Mouse (Mus musculus) midbrain, embryonic 14.5 days (tissue): ENCODE results near the gene Il2rg. TPM values are rescaled to one million over a fixed set of nuclear protein-coding genes. Genes with fewer than 3 reads are reported as not detected.

ENCODE experiments used
- ATAC-seq: fragments of 200-750 bp; cut with Nextera tagmentation; 2 replicates; pipeline ENCODE4 v1.8.0; 2017; ENCODE audit warnings: moderate number of reproducible peaks, moderate library complexity; ENCODE audit not compliant: low FRiP score, low TSS enrichment
- DNase-seq: peaks from one replicate; pipeline ENCODE4 v3.0.0-alpha.2; 2015
- H3K27ac ChIP-seq: fragments of 300-500 bp; sonication (generic); replicated peaks from 2 replicates; pipeline ENCODE4 v1.5.1; 2014; ENCODE audit warnings: mild to moderate bottlenecking, low read depth, low read length, moderate library complexity
- H3K27me3 ChIP-seq: fragments of 300-500 bp; sonication (generic); 2 replicates; pipeline ENCODE4 v1.6.1; 2014; ENCODE audit warnings: low read length, control low read depth, mixed read lengths; ENCODE audit not compliant: control insufficient read depth, insufficient read depth
- H3K36me3 ChIP-seq: fragments of 300-500 bp; sonication (generic); 2 replicates; pipeline ENCODE4 v1.6.1; 2014; ENCODE audit warnings: low read length, control low read depth; ENCODE audit not compliant: control insufficient read depth, insufficient read depth
- H3K4me1 ChIP-seq: fragments of 300-500 bp; sonication (generic); 2 replicates; pipeline ENCODE4 v1.6.1; 2014; ENCODE audit warnings: mild to moderate bottlenecking, antibody characterized with exemption, low read length, control low read depth; ENCODE audit not compliant: control insufficient read depth, insufficient read depth
- H3K4me2 ChIP-seq: fragments of 300-500 bp; sonication (generic); 2 replicates; pipeline ENCODE4 v1.6.1; 2014; ENCODE audit warnings: mild to moderate bottlenecking, low read length, moderate library complexity
- H3K4me3 ChIP-seq: fragments of 300-500 bp; sonication (generic); replicated peaks from 2 replicates; pipeline ENCODE4 v1.5.1; 2014; ENCODE audit warnings: low read depth, low read length
- H3K9ac ChIP-seq: fragments of 300-500 bp; sonication (generic); replicated peaks from 2 replicates; pipeline ENCODE4 v1.6.1; 2014; ENCODE audit warnings: mild to moderate bottlenecking, low read length, moderate library complexity
- H3K9me3 ChIP-seq: fragments of 300-500 bp; sonication (generic); 2 replicates; pipeline ENCODE4 v1.6.1; 2016; ENCODE audit warnings: low read length, control low read depth, mixed read lengths; ENCODE audit not compliant: control insufficient read depth
- WGBS: fragments of 180-500 bp; shearing (Covaris S2); extraction: QIAGEN DNeasy Blood & Tissue Kit; methylation state at CpG from one replicate; pipeline ENCODE4 v1.1.7; 2014; 5-methylcytosine and 5-hydroxymethylcytosine counted together
- polyA plus RNA-seq: library from polyadenylated mRNA; unstranded; fragments of >200 nt; fragmentation: Nextera tagmentation; extraction: Ambion mirVana; gene quantifications from 2 replicates; pipeline ENCODE4 v1.2.1, GENCODE M21; 2014

Il2rg gene
- polyA plus RNA-seq, 1 experiment from 2014 or later, result 7.9 TPM

- Histone ChIP-seq H3K36me3 (peaks cover 62% of the 10 kb centered on the region), H3K9ac (no peak overlapping the region), H3K9me3 (no peaks in the 10 kb centered on the region), H3K4me3 (no peak overlapping the region), H3K4me2 (no peak overlapping the region), H3K27me3 (no peaks in the 10 kb centered on the region), H3K27ac (no peak overlapping the region), H3K4me1 (no peaks in the 10 kb centered on the region)
- ATAC-seq (no peak), DNase-seq (no peak)
- WGBS, result 89% methylated on average over 10 of the region's 10 CpGs
Measured at GRCm38 (mm10) chrX:101290111-101290510, 22.1 kb upstream of the Il2rg start.

GRCm38 (mm10) chrX:101289037-101289436, 21.0 kb upstream of the Il2rg start:
- no peak overlapping the region for H3K27ac ChIP-seq
- DNase-seq, result no peak
- no peaks in the 10 kb centered on the region for H3K27me3 ChIP-seq
- H3K36me3 ChIP-seq, result peaks cover 70% of the 10 kb centered on the region
- no peak for ATAC-seq
- H3K9ac ChIP-seq, result no peak overlapping the region
- WGBS, result 91% methylated on average over 7 of the region's 7 CpGs
- no peaks in the 10 kb centered on the region for H3K9me3 ChIP-seq
- no peak overlapping the region for H3K4me2 ChIP-seq
- no peak overlapping the region for H3K4me3 ChIP-seq
- no peaks in the 10 kb centered on the region for H3K4me1 ChIP-seq

- DNase-seq, result no peak
- Histone ChIP-seq H3K4me1 (no peaks in the 10 kb centered on the region), H3K27ac (no peak overlapping the region), H3K27me3 (no peaks in the 10 kb centered on the region), H3K9me3 (no peaks in the 10 kb centered on the region), H3K9ac (no peak overlapping the region), H3K4me3 (no peak overlapping the region), H3K36me3 (peaks cover 68% of the 10 kb centered on the region), H3K4me2 (no peak overlapping the region)
- WGBS, result 95% methylated on average over 6 of the region's 6 CpGs
- no peak for ATAC-seq
Measured at GRCm38 (mm10) chrX:101288432-101288831, 20.4 kb upstream of the Il2rg start.

- H3K9ac ChIP-seq, result no peak overlapping the region
- DNase-seq (no peak), ATAC-seq (no peak)
- no peaks in the 10 kb centered on the region for H3K9me3 ChIP-seq
- H3K4me1 ChIP-seq, result no peaks in the 10 kb centered on the region
- H3K27ac ChIP-seq, result no peak overlapping the region
- peaks cover 69% of the 10 kb centered on the region for H3K36me3 ChIP-seq
- no peaks in the 10 kb centered on the region for H3K27me3 ChIP-seq
- H3K4me3 ChIP-seq, result no peak overlapping the region
- WGBS, result 92% methylated on average over 3 of the region's 3 CpGs
- H3K4me2 ChIP-seq, result no peak overlapping the region
Measured at GRCm38 (mm10) chrX:101287543-101287942, 19.5 kb upstream of the Il2rg start.

- Histone ChIP-seq H3K9me3 (no peaks in the 10 kb centered on the region), H3K36me3 (peaks cover 76% of the 10 kb centered on the region), H3K27me3 (no peaks in the 10 kb centered on the region), H3K9ac (no peak overlapping the region), H3K4me1 (no peaks in the 10 kb centered on the region), H3K4me2 (no peak overlapping the region), H3K27ac (no peak overlapping the region), H3K4me3 (no peak overlapping the region)
- WGBS, result 90% methylated on average over 14 of the region's 14 CpGs
- ATAC-seq, result no peak; the same call in 1 of the 2 replicates
- no peak for DNase-seq
Measured at GRCm38 (mm10) chrX:101285953-101286670, 18.1 kb upstream of the Il2rg start.

GRCm38 (mm10) chrX:101285534-101285933, 17.5 kb upstream of the Il2rg start:
- H3K4me3 ChIP-seq, result no peak overlapping the region
- peaks cover 82% of the 10 kb centered on the region for H3K36me3 ChIP-seq
- H3K27ac ChIP-seq, result no peak overlapping the region
- no peaks in the 10 kb centered on the region for H3K9me3 ChIP-seq
- 27% methylated on average over 6 of the region's 6 CpGs for WGBS
- no peaks in the 10 kb centered on the region for H3K27me3 ChIP-seq
- DNase-seq (peak; percentile 75), ATAC-seq (no peak; the same call in 1 of the 2 replicates)
- no peak overlapping the region for H3K4me2 ChIP-seq
- no peak overlapping the region for H3K9ac ChIP-seq
- no peaks in the 10 kb centered on the region for H3K4me1 ChIP-seq

GRCm38 (mm10) chrX:101282813-101283212, 14.8 kb upstream of the Il2rg start:
- H3K27ac ChIP-seq, result no peak overlapping the region
- H3K27me3 ChIP-seq, result no peaks in the 10 kb centered on the region
- no peak overlapping the region for H3K4me2 ChIP-seq
- no peak overlapping the region for H3K4me3 ChIP-seq
- H3K9ac ChIP-seq, result no peak overlapping the region
- ATAC-seq (no peak), DNase-seq (no peak)
- no peaks in the 10 kb centered on the region for H3K9me3 ChIP-seq
- 87% methylated on average over 6 of the region's 6 CpGs for WGBS
- peaks cover 66% of the 10 kb centered on the region for H3K36me3 ChIP-seq
- H3K4me1 ChIP-seq, result no peaks in the 10 kb centered on the region

GRCm38 (mm10) chrX:101273875-101274738, 6.1 kb upstream of the Il2rg start, which contains the start of gene Med12:
Med12 (plus strand) TSS chrX:101274030.
- peak; percentile 96 for ATAC-seq
- peaks cover 8% of the 10 kb centered on the region for H3K36me3 ChIP-seq
- H3K4me3 ChIP-seq, result peak within 1 kb of the TSS; percentile 52
- H3K9ac ChIP-seq, result peak within 1 kb of the TSS; percentile 59
- H3K4me2 ChIP-seq, result peak within 1 kb of the TSS; percentile 55
- WGBS, result 24% methylated on average over 54 of the region's 54 CpGs
- DNase-seq, result peak; percentile 91
- H3K9me3 ChIP-seq, result no peaks in the 10 kb centered on the region
- no peaks in the 10 kb centered on the region for H3K27me3 ChIP-seq
- no peaks in the 10 kb centered on the region for H3K4me1 ChIP-seq
- H3K27ac ChIP-seq, result peak within 1 kb of the TSS; percentile 72
